24 mouse cellular contexts compared by ENCODE assay signal in the genomic region with DNA sequence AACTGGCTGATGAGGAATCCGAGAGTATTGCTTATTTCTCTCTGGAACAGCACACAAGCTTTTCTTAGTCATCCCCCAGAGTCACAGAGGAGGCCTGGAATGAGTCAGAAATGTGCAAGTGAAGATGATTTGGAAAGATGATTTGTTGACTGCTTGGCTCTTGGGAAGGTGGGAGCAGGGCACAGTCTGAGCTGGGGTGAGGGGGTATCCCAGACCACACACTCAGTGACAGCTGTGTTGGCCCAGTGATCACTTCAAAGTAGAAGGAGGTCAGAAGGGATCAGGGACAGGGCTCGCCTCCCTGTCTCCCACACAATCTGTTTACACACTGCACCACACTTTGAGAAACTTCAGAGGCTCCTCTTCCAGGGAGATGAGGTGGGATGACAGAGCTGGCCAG. TPM values are rescaled to one million over a fixed set of nuclear protein-coding genes. Genes with fewer than 3 reads are reported as not detected.
DNase-seq lines count a peak whose midpoint lies in the region; ATAC-seq lines count a peak whose summit lies in the region.
"Had no signal": no experiment of that assay in that cellular context is flagged by ENCODE, and none has a peak within 500 bp of the region (broad histone marks: within the 10 kb centered on the region; RNA-seq: fewer than 3 reads in every experiment).

No protein-coding gene starts in this region.

- no peak for ATAC-seq in liver, embryonic 11.5 days (replicated peaks; ENCODE audit: low FRiP score)
- ATAC-seq: forebrain, embryonic 15.5 days had no signal

- no peak overlapping the region for H3K4me3 ChIP-seq in liver, embryonic 11.5 days (ENCODE audit: low read depth, low read length)
- H3K4me3 ChIP-seq: embryonic facial prominence, embryonic 10.5 days; forebrain, embryonic 15.5 days; heart, embryonic 15.5 days; hindbrain, embryonic 15.5 days; limb, embryonic 10.5 days; midbrain, embryonic 12.5 days had no signal

- H3K36me3 ChIP-seq in liver, embryonic 11.5 days (ENCODE audit: control insufficient read depth, insufficient read depth, low read length), result no peaks in the 10 kb centered on the region
- H3K36me3 ChIP-seq: embryonic facial prominence, embryonic 10.5 days; forebrain, embryonic 15.5 days; heart, embryonic 15.5 days; hindbrain, embryonic 15.5 days; limb, embryonic 10.5 days; midbrain, embryonic 12.5 days had no signal

- no peak overlapping the region for H3K9ac ChIP-seq in liver, embryonic 11.5 days (ENCODE audit: low read depth, low read length)
- H3K9ac ChIP-seq: forebrain, embryonic 15.5 days; heart, embryonic 15.5 days; hindbrain, embryonic 15.5 days; midbrain, embryonic 12.5 days had no signal

- DNase-seq in heart, adult 18-20 months, result peak; percentile 19 to 22
- DNase-seq in heart, adult 8-10 months (ENCODE audit: low spot score), result no peak
- DNase-seq in brain, adult 2 months (ENCODE audit: low read depth, low spot score), result peak; percentile 62
- peak; percentile 58 for DNase-seq in lung, postnatal 10 days
- no peak for DNase-seq in liver, embryonic 11.5 days (ENCODE audit: low spot score)
- no peak for DNase-seq in testis, postnatal 14 days (ENCODE audit: low spot score)
- DNase-seq in spleen, postnatal 14 days (ENCODE audit: low spot score in 2 of 2), result no peak
- DNase-seq: cerebellum, adult 11-12 months; cerebellum, postnatal 10 days; kidney, adult 8-10 months; kidney, postnatal 10 days; liver; thymus, adult 18-20 months; thymus, postnatal 4 days had no signal

- no peaks in the 10 kb centered on the region for H3K9me3 ChIP-seq in liver, embryonic 11.5 days (ENCODE audit: control insufficient read depth, low read length)
- H3K9me3 ChIP-seq: embryonic facial prominence, embryonic 10.5 days; forebrain, embryonic 15.5 days; heart, embryonic 15.5 days; hindbrain, embryonic 15.5 days; limb, embryonic 10.5 days; midbrain, embryonic 12.5 days had no signal

- WGBS in liver, embryonic 11.5 days, result 48% methylated on average over 2 of the region's 2 CpGs

- no peak overlapping the region for H3K27ac ChIP-seq in liver, embryonic 11.5 days (ENCODE audit: low read depth, low read length)
- H3K27ac ChIP-seq: embryonic facial prominence, embryonic 10.5 days; forebrain, embryonic 15.5 days; heart, embryonic 15.5 days; hindbrain, embryonic 15.5 days; limb, embryonic 10.5 days; midbrain, embryonic 12.5 days had no signal

- no peaks in the 10 kb centered on the region for H3K4me1 ChIP-seq in liver, embryonic 11.5 days (replicated peaks; ENCODE audit: control insufficient read depth, insufficient read depth, low read length)
- H3K4me1 ChIP-seq: embryonic facial prominence, embryonic 10.5 days; forebrain, embryonic 15.5 days; heart, embryonic 15.5 days; hindbrain, embryonic 15.5 days; limb, embryonic 10.5 days; midbrain, embryonic 12.5 days had no signal

- no peak overlapping the region for H3K4me2 ChIP-seq in liver, embryonic 11.5 days
- H3K4me2 ChIP-seq: forebrain, embryonic 15.5 days; heart, embryonic 15.5 days; hindbrain, embryonic 15.5 days; midbrain, embryonic 12.5 days had no signal

- H3K27me3 ChIP-seq in liver, embryonic 11.5 days (replicated peaks; ENCODE audit: control insufficient read depth, insufficient read depth, low read length), result no peaks in the 10 kb centered on the region
- H3K27me3 ChIP-seq: forebrain, embryonic 15.5 days; heart, embryonic 15.5 days; hindbrain, embryonic 15.5 days; midbrain, embryonic 12.5 days had no signal

RNA-seq across cellular contexts. Expression of gene Slc6a2, which starts 24.5 kb away (rescaled TPM):
- under 1 TPM; 0.07 to 0.13 TPM for total RNA-seq in heart, adult 18-20 months (2021)
- total RNA-seq in heart, adult 8-10 months (2022), result under 1 TPM; 0.05 to 0.19 (median 0.09) TPM
- 0.03 TPM in 1 of 2 replicates, not detected in the other for polyA plus RNA-seq in liver, embryonic 11.5 days (2014; fragmentation: Nextera tagmentation; extraction: Ambion mirVana)
- total RNA-seq: hematopoietic stem cell, adult 5-6 weeks; megakaryocyte, adult 5-6 weeks; neutrophil, adult 5-6 weeks had no signal
- polyA plus RNA-seq: liver, embryonic 16.5 days had no signal

Comparison
In these comparisons a context has a peak if more than half of its experiments do, and no peak if none do; other contexts are left out.
1. DNase-seq: peak in heart, adult 18-20 months (2 of 2), brain, adult 2 months (single experiment) and lung, postnatal 10 days (single experiment); none in heart, adult 8-10 months (single experiment), liver, embryonic 11.5 days (single experiment), testis, postnatal 14 days (single experiment) and spleen, postnatal 14 days (0 of 2).